Mouse (Mus musculus): ENCODE measurements around the gene Abtb1. TPM values are rescaled to one million over a fixed set of nuclear protein-coding genes. Genes with fewer than 3 reads are reported as not detected.

The Abtb1 gene
- total RNA-seq (2021), result 10 to 100 TPM; 23.2 to 26.7 TPM
- long read RNA-seq, transcript Abtb1-201 (12 exons, 1,845 nt), result major isoform, 10 of 25 reads
- long read RNA-seq, partial matches to known transcripts, result 1 of 25 reads
- long read RNA-seq, other reads (novel, unspliced or antisense), result 14 of 25 reads

DNA sequence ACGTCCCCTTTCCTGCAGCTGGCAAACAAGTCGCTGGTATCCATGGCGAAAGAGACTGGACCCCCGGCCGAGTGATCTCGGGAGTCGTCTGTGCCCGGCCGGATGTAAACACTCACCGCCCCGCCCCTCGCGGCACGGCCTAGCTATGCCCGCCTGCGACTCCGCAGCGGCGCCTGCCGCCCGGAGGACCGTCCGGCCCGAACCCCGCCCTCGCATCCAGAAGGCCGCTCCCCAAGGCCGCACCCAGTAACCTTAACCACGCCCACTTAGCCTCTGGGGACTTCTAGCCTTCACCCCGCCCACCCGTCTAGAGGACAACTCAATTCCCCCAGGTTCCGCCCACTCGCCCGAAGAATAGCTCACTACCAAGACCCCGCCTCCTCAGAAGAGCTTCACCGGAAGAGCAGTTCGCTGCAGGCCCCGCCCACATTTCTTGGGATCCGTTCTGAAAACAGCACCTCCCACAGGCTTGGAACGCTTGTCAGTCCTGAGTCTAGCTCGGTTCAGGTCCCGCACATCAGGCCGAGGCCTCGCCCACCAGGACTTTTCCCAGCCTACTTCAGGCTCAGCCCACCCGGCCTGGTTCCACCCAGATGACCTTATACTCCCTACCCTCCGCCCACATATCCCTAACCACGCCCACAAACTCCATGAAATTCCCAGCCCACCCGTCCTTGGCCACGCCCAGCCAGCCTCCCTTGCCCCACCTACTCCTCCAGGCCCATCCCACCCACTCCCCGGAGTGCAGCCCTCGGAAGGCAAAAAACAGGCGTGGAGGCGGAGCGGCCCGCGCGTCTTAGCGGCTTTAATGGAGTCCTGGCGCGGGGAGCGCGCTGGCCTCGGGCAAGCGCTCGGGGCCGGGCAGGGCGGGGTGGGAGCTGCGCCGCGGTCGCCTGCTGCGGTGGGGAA is at the start of gene Abtb1:
Abtb1 (minus strand) TSS at position 204 of the 909 bp plus-strand sequence.
- DNase-seq (ENCODE audit: low spot score in 2 of 2), result peak; percentile 99

DNA sequence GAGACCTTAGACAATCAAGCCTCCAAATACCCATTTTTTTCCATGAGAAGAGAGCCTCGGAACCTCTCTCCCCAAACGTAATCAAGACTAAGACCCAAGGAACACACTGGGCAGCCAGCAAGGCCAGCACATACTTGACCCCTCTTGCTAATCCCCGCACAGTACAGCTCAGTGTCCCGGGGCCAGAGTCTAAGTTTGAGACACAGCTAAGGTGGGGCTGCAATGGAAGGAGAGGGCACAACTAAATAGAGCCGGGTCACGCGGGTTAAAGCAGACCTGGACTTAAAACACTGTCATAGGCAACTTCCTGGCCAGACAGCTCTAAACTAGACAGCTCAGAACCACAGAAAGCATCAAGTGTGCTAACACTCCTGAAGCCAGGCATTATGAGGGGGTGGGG is 49.0 kb upstream of the Abtb1 start:
- DNase-seq (ENCODE audit: low spot score in 2 of 2), result no peak

DNA sequence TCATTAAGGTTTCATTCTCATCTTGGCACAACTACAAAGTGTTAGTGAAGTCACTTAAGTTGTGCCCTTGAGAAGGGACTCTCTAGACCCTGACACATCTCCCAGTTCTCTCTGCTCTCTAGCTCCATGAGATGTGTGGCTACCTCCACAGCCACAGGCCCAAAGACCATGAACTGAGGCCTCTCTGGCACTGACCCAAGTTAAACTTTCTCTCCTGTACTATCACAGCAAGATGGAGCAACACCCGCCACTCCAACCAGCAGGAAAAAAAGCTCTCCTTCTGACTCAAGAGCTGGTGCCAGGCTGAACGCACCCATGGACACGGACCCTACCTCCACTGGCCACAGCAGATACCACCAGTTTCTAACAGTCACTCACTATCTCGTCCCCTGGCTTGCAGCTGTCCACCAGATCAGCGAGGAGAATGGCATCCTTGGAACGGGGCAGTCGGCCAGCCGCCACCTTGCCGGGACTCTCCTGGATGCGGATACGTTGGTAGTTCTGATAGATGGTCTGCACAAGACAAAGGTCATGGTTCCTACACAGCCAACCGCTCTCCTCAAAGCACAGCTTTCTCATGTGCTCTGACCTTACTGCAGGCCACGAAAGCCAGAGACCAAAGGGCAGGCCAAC is 47.7 kb upstream of the Abtb1 start:
- DNase-seq (ENCODE audit: low spot score in 2 of 2), result no peak

DNA sequence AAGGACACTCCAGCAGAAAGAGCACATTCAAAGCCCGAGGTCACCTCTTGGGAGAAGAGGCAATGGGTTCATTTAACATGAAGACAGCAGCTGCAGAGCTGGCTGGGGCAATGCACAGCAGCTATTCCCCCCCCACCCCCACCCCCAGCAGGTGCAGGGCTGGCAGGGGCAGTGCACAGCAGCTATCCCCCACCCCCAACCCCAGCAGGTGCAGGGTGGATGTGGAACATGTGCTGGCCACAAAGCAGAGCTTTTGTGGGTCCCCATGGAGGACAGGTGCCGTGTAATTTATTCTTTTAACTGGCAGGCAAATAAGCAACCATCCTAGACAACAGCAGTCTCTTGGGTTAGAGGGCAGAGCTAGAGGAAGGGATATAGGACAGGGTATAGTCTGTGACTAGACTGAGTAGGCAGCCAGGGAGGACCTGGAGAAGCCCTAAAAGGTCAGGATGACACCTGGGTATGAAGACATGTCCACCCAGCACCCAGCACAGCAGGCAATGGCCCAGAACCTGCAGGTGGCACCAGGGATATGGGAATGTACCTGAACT is 44.7 kb upstream of the Abtb1 start:
- no peak for DNase-seq (ENCODE audit: low spot score in 2 of 2)

DNA sequence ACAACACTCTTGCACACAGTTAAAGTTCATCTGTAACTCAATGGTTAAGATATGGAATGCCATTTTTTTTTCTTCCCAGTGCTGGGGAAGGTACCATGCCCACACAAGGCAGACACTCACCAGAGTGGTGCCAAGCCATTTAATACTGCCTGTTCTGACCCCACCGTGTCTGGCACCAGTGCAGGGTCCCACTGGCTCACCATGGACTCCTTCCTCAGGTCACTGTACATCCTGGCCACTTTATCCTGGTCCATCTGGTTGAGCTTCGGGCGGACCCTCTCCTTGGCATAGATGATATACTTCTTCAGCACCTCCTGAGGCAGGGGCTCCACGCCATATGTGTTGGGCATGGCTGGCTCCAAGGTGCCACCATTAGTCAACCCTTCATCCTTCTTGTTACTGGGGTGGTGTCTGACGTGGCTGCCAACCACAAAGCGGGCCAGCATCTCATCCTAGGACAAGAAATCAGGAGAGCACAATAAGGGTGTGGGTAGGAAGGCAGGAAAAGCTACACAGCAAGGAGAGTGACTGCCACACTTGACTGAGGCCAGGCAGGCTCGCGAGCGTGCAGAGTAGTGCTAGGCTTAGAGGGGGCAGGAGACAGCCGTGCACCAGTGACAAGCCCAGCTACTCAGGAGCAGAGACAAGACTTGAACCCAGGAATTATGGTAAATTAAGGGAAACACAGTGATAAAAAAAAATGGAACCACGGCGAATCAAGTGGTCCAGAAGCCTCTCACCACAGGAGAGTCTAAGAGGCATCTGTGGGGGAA is 44.0 kb upstream of the Abtb1 start:
- no peak for DNase-seq (ENCODE audit: low spot score in 2 of 2)

DNA sequence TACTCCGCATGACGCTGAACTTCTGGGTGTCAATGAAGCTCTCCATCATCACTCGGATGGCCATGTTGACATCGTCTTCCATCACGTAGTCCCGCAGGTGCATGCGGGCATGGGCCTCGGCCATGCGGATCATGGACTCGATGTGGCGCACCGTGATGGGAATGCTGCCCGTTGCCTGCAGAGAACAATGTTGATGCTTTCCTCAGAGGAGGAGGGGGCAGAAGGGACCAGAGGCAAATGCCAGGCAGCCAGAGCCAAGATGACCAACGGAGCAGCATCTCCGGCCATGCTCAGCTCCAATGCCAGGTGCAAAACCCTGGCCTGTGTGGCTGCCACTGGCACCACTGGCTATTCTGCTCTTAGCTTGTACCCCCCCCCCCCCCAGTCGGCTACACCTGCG is 42.9 kb upstream of the Abtb1 start:
- DNase-seq (ENCODE audit: low spot score in 2 of 2), result no peak

DNA sequence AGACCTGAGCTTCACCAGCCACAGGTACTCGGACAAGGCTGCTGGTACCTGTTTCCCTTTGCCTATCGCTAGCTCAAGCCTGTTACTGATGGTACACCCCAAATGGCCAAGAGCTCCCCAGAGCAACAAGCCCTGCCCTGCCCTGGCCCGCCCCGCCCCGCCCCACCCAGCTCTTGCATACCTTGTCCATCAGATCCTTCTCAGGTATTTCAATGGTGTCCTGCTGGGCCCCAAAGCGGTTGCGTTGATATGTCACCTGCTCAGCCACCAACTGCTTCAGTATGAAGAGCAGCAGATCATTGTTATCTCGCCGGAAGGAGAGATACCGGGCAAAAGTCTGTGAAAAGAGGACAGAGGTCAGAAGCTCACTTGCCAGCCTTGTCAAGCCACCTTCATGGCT is 42.4 kb upstream of the Abtb1 start:
- no peak for DNase-seq (ENCODE audit: low spot score in 2 of 2)

DNA sequence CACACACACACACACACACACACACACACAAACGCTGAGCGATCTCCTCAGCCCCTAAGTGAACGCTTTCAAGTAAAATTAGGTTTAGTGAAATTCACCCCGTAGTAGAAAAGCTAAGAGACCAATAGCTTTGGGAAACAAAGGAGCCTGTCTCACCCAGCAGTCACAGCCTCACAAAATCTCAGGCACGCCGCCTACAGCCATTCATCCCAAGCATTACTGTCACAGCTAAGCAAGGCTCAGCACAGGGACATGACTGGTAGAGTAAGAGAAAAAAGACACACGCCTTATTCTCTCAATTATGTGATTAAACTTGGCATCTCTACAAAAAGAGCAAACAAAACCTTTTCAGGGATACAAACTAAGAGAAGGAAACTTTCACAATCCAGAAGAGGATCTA is 39.5 kb upstream of the Abtb1 start:
- no peak for DNase-seq (ENCODE audit: low spot score in 2 of 2)

DNA sequence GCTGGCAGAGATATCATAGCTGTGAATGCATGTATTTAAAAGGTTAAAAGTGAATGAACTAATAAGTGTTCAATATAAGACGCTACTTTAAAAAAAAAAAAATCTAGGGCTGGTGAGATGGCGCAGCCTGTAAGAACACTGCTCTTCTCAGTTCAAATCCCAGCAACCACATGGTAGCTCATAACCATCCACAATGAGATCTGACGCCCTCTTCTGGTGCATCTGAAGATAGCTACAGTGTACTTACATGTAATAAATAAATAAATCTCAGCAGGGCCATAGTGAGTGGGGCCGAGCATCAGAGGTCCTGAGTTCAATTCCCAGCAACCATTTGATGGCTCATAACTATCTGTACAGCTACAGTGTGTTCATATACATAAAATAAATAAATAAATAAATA is 37.7 kb upstream of the Abtb1 start:
- DNase-seq (ENCODE audit: low spot score in 2 of 2), result no peak

DNA sequence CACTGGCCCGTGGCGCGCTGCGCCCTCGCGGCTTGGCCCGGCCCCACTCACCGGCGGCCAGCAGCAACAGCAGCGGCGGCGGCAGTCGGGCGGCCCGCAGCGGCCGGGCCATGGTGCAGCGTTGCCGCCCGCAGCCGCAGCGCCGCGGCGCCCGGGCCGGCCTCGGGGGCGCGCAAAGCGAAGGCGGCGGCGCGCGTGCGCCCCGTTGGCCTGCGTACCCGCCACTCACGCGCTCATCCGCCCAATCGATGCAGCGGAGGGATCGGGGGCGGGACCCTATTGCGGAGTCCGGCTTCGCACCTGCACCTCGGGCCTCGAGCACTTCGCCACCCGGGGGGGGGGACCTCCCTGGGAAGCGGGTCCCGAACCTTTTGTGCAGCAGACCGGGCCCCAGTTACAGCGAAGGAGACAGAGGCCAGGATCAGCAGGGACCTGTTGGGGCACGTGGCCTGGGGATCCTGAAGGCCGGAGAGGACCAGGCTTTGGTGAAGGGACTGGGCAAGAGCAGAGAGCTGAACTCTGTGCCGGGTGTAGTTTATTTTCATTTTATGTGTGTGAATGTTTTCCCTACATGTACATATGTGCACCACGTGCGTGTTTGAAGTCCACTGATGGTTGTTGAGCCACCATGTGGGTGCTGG is 33.2 kb upstream of the Abtb1 start, which contains the start of gene Podxl2:
Podxl2 (minus strand) TSS at position 177 of the 641 bp plus-strand sequence.
- DNase-seq (ENCODE audit: low spot score in 2 of 2), result peak; percentile 83 to 91

DNA sequence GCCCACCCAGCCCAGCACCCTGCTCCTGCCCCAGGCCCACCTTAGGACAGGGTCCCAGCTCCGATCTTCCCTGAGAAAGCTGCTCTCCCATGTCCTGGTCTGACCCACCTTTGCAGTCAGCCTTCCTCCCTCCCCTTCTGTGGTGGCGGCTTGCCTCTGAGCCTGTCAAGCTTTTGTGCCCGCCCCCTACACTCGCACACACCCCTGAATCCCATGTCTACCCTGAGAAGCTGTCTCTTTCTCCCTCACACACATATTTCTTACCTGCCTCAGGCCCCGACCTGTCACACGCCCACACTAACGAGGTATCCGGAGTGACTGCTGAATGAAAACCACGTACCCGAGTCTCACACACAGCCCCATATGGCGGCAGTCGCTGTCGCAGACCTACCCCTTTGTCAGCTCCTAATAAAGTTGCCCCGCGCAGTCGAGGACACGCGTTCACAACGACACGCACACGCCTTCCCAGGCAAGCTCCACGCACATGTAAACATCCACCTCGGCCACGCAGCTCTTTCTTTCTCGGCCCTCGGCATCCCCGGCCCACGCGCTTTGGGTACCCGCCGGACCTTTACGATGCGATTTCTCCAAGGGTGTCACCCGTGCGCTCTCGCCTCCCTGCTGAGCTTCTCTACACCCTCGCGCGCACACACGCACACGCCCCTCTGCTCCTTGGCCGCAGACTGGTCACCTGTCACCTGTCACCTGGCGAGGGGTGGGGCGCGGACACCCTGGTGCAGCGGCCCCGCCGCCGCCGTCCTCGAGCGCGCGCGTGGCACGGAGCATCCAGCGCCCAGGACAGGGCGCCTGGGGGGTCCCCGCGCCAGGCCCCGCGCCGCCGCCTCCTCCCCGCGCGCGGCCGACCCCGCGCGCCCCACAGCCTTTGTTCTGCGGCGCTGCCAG is 32.4 kb upstream of the Abtb1 start:
- DNase-seq (ENCODE audit: low spot score in 2 of 2), result peak; percentile 50 to 55

DNA sequence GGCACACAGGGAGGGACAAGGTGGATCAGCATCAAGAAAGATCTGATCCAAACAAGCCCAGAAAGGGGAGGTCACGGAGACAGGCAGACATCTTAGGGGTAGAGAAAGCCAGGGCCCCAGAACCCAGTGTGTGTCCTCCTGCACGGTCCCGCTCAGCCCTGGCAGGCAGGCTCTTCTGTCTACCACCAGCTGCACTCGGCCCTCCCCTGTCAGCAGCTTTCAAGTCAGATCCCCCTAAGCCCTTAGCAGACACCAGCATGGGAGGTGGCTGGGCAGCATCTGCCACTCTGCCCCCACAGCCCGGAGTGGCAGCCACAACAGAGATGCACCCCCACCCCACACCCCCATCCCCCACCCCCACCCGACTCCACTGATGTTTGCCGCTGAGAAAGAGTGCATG is 31.0 kb upstream of the Abtb1 start:
- no peak for DNase-seq (ENCODE audit: low spot score in 2 of 2)

DNA sequence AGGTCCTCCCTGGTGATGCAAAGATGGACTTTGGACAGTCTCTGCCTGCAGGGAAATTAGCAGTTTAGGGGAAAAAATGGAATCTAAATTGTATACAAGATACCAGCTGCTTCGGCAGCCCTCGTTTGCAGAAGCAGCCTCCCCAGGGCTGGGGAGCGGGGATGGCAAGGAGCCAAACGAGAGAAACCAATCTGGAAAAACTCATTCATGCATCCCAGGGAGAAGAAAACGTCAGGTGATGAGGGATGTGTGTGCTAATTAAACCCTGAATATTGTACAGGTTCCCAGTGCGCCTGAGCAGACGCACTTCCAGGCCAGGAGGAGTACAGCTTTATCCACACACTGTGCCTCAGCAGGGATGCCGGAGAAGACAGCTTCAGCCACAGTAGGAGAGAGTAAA is 29.8 kb upstream of the Abtb1 start:
- DNase-seq (ENCODE audit: low spot score in 2 of 2), result peak; percentile 61 to 71

DNA sequence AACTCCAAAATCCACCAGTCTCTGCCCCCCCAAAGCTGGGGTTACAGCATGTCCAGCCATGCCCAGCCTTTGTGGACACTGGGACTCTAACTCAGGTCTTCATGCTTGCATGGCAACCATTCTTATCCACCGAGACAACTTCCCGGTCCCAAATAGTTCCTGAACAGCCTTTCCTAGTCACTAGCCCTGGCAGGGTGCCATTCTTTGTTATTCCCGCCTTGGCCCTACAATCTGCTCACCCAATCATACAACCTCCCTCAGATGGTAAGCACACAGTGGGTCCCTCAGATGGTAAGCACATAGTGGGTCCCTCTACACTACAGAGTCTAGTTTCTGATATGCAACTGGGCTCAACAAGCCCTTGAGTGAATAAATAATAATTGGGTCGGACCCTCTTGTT is 28.8 kb upstream of the Abtb1 start:
- DNase-seq (ENCODE audit: low spot score in 2 of 2), result peak in 1 of 2 experiments; percentile 52

DNA sequence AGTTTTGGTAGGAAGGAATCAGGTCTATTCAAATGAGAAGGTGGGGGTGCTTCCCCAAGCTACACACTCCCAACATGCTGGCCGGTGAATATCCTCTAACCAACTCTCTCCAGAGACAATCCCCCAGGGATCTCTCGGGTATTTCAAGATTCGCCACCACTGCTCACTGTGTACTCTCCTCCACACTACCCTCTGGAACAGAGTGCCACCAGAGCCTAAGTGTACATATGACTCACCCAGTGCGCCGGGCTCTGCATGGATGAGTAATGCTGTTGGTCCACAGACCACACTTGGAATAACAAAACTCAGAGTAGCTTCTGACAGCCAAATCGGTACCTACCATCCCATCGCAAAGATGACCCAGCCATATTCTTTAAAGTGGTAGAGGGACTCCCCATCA is 27.7 kb upstream of the Abtb1 start:
- no peak for DNase-seq (ENCODE audit: low spot score in 2 of 2)

DNA sequence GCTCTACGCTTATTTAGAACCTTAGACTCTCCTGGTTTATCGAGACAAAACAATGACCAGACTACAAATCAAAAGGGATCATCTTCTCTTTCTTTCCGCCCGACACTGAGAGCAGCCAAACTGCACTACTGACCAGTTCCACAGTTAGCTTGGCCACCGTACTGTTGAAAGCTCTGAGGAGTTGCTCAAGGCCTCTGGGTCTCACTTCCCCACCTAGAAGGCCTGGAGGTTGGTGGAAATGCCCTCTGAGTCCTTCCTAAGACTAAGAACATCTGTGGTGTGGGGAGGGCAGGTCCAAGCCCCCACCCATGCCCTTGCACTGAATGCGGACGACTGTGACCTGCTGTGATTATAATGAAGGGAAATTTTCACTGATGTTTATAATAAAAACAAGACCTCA is 23.9 kb upstream of the Abtb1 start:
- no peak for DNase-seq (ENCODE audit: low spot score in 2 of 2)

DNA sequence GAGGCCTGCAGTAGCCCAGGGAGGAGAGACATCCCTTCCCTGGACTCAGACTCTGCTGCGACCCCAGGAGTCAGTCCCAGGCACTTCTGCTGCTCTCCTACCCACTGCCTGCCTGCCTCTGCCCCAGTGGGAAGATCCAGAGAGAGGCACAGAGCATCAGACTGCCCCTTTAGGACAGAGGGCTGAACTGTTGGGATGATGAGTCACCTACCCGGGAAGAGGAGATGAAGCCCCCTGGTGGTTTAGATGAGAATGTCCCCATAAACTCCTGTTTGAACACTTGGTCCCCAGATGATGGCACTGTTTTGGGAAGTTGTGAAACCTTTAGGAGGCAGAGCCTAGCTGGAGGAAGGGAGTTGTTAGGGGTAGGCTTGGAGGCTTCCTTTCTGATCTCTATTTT is 19.1 kb upstream of the Abtb1 start:
- peak in 1 of 2 experiments; percentile 42 for DNase-seq (ENCODE audit: low spot score in 2 of 2)

DNA sequence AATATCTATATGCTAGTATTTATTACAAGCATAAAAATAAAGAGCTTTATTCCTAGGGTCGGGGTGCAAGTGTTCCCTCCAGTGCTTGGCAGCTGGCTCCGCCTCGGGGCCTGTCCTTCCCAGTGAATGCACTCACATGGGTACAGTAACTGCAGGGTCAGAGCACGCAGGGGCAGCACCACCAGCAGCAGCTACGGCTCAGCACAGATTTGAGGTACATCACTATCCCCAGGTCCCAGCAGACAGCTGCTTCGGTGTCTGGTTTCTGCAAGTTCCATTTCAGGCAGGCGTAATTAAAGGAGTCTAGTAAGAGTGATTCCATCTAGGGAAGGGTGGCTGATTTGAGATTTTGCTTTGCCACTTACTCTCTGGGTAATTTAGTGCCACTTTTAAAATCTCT is 16.6 kb upstream of the Abtb1 start:
- no peak for DNase-seq (ENCODE audit: low spot score in 2 of 2)

DNA sequence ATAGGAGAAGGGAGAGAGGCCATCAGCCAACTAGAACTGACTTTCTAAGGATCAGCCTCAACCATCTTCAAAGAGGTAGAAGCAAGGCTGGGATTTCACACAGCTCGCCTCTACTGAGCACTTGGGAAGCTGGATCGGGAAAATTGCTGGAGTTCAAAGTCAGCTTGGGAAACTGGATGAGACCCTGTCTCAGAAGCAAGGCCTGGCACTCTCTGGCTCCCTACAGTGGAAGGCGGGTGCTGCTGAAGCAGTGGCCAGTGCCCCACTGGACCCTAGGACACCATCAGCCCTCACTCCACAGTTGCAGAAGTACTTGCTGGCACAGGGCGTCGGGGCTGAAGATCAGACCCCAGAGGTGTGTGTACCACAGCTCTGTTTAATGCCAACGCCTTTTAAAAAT is 16.0 kb upstream of the Abtb1 start:
- no peak for DNase-seq (ENCODE audit: low spot score in 2 of 2)

DNA sequence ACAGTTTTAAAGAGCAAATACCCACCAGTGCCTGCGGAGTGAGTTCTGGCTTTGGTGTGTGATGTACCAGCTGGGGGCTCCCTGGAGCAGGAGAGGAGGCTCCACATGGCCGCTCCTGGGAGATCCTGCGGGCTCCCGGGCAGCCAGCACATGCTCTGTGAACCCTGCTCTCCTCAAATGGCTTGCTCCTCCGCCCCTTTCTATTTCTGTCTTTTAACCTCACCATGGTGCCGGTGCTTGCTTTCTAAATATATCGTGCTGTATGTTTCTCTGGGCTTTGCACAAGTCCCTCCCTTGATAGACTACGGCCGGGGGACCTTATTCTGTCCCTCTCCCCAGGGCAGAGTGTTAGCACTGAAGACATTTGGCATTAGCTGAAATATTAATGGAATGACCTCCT is 15.5 kb upstream of the Abtb1 start:
- no peak for DNase-seq (ENCODE audit: low spot score in 2 of 2)
